Mouse (Mus musculus) erythroblast, embryonic 14.5 days (primary cell): ENCODE data around the gene Coq8b. TPM values are rescaled to one million over a fixed set of nuclear protein-coding genes. Genes with fewer than 3 reads are reported as not detected.

ENCODE experiments used
- H3K27me3 ChIP-seq: 2 replicates; pipeline ENCODE4 v1.6.1; 2012; ENCODE audit warnings: inconsistent platforms; ENCODE audit not compliant: control insufficient read depth
- H3K36me3 ChIP-seq: 2 replicates; pipeline ENCODE4 v1.6.1; 2012; ENCODE audit warnings: mild to moderate bottlenecking, inconsistent platforms; ENCODE audit not compliant: control insufficient read depth
- H3K4me1 ChIP-seq: 2 replicates; pipeline ENCODE4 v1.6.1; 2012; ENCODE audit warnings: inconsistent platforms; ENCODE audit not compliant: control insufficient read depth
- H3K4me3 ChIP-seq: replicated peaks from 2 replicates; pipeline ENCODE3; 2012; ENCODE audit warnings: moderate library complexity, mild to moderate bottlenecking, inconsistent platforms
- H3K9me3 ChIP-seq: 2 replicates; pipeline ENCODE4 v1.6.1; 2012; ENCODE audit warnings: low read length, inconsistent platforms, mixed read lengths; ENCODE audit not compliant: control insufficient read depth
- GATA1 ChIP-seq: IDR thresholded peaks from 2 replicates; pipeline ENCODE4 v1.6.1; 2012; ENCODE audit warnings: low read length, inconsistent platforms, mixed read lengths
- TAL1 ChIP-seq: IDR thresholded peaks from 3 replicates; pipeline ENCODE4 v1.6.1; 2012; ENCODE audit warnings: low read length, inconsistent platforms, mixed read lengths
- polyA plus RNA-seq: library from polyadenylated mRNA; stranded (reverse); fragments of >175 nt; gene quantifications from 2 replicates; pipeline ENCODE4 v1.2.3, GENCODE M21; 2012

Gene Coq8b
- 2.7 and 2.8 TPM in 2 replicates for polyA plus RNA-seq

- H3K4me1 ChIP-seq = peaks cover 36% of the 10 kb centered on the region
- H3K36me3 ChIP-seq = no peaks in the 10 kb centered on the region
- no peaks in the 10 kb centered on the region for H3K27me3 ChIP-seq
- no peaks in the 10 kb centered on the region for H3K9me3 ChIP-seq
- peak within 1 kb of the TSS; percentile 84 for H3K4me3 ChIP-seq
- TF ChIP-seq TAL1 = no peak
- TF ChIP-seq GATA1 = no peak
Measured at GRCm38 (mm10) chr7:27232781-27233281, at the start of gene Coq8b. Gene Coq8b (plus strand): TSS chr7:27233023.

GRCm38 (mm10) chr7:27184964-27185363, 47.9 kb upstream of the Coq8b start:
- H3K4me3 ChIP-seq = no peak overlapping the region
- H3K9me3 ChIP-seq = peaks cover 3% of the 10 kb centered on the region
- no peak for TF ChIP-seq GATA1
- TF ChIP-seq TAL1 = no peak
- H3K27me3 ChIP-seq = no peaks in the 10 kb centered on the region
- peaks cover 3% of the 10 kb centered on the region for H3K4me1 ChIP-seq
- H3K36me3 ChIP-seq = peaks cover 62% of the 10 kb centered on the region

GRCm38 (mm10) chr7:27185986-27186385, 46.8 kb upstream of the Coq8b start:
- Histone ChIP-seq H3K4me1 (peaks cover 1% of the 10 kb centered on the region), H3K27me3 (no peaks in the 10 kb centered on the region), H3K4me3 (no peak overlapping the region), H3K9me3 (peaks cover 3% of the 10 kb centered on the region), H3K36me3 (peaks cover 73% of the 10 kb centered on the region)
- TF ChIP-seq TAL1 (no peak), GATA1 (no peak)

GRCm38 (mm10) chr7:27189271-27189931, 43.4 kb upstream of the Coq8b start:
- Histone ChIP-seq H3K9me3 (peaks cover 3% of the 10 kb centered on the region), H3K36me3 (peaks cover 96% of the 10 kb centered on the region), H3K4me1 (peaks cover 14% of the 10 kb centered on the region), H3K27me3 (no peaks in the 10 kb centered on the region), H3K4me3 (no peak overlapping the region)
- TF ChIP-seq GATA1 (no peak), TAL1 (no peak)

GRCm38 (mm10) chr7:27192434-27192833, 40.4 kb upstream of the Coq8b start:
- no peak overlapping the region for H3K4me3 ChIP-seq
- peaks cover 41% of the 10 kb centered on the region for H3K4me1 ChIP-seq
- TF ChIP-seq GATA1 = no peak
- TF ChIP-seq TAL1 = no peak
- H3K27me3 ChIP-seq = no peaks in the 10 kb centered on the region
- H3K36me3 ChIP-seq = peaks cover 68% of the 10 kb centered on the region
- H3K9me3 ChIP-seq = peaks cover 3% of the 10 kb centered on the region

- peaks cover 41% of the 10 kb centered on the region for H3K4me1 ChIP-seq
Measured at GRCm38 (mm10) chr7:27193731-27194130, 39.1 kb upstream of the Coq8b start.

GRCm38 (mm10) chr7:27195681-27196611, 36.9 kb upstream of the Coq8b start, which contains the start of the genes BC024978 and Snrpa:
Gene BC024978 (plus strand): TSS chr7:27195781.
Gene Snrpa (minus strand): TSS chr7:27196271.
- H3K4me1 ChIP-seq = peaks cover 40% of the 10 kb centered on the region
- H3K27me3 ChIP-seq = no peaks in the 10 kb centered on the region
- H3K4me3 ChIP-seq = peak within 1 kb of the TSS; percentile 95
- H3K9me3 ChIP-seq = no peaks in the 10 kb centered on the region
- H3K36me3 ChIP-seq = peaks cover 43% of the 10 kb centered on the region
- no peak for TF ChIP-seq TAL1
- no peak for TF ChIP-seq GATA1

More at GRCm38 (mm10) chr7:27193731-27194130, 39.1 kb upstream of the Coq8b start:
- peaks cover 60% of the 10 kb centered on the region for H3K36me3 ChIP-seq
- TF ChIP-seq GATA1 = no peak
- no peak for TF ChIP-seq TAL1
- no peak overlapping the region for H3K4me3 ChIP-seq
- peaks cover 3% of the 10 kb centered on the region for H3K9me3 ChIP-seq
- H3K27me3 ChIP-seq = no peaks in the 10 kb centered on the region

GRCm38 (mm10) chr7:27197136-27197535, 35.7 kb upstream of the Coq8b start:
- TF ChIP-seq GATA1 (no peak), TAL1 (no peak)
- Histone ChIP-seq H3K9me3 (no peaks in the 10 kb centered on the region), H3K4me1 (peaks cover 40% of the 10 kb centered on the region), H3K4me3 (no peak overlapping the region), H3K36me3 (peaks cover 34% of the 10 kb centered on the region), H3K27me3 (no peaks in the 10 kb centered on the region)

GRCm38 (mm10) chr7:27197634-27198033, 35.2 kb upstream of the Coq8b start:
- Histone ChIP-seq H3K27me3 (no peaks in the 10 kb centered on the region), H3K4me1 (peaks cover 35% of the 10 kb centered on the region), H3K4me3 (no peak overlapping the region), H3K9me3 (no peaks in the 10 kb centered on the region), H3K36me3 (peaks cover 34% of the 10 kb centered on the region)
- TF ChIP-seq TAL1 (no peak), GATA1 (no peak)
